Mouse (Mus musculus) bone marrow, adult 2 months (tissue): Measurements from ENCODE around the gene Zfp418. TPM values are rescaled to one million over a fixed set of nuclear protein-coding genes. Genes with fewer than 3 reads are reported as not detected.
"Not testable (repeated sequence)": the region's sequence is repeated elsewhere in the genome, so short reads cannot be mapped to it uniquely, and the experiment has no call there.

Source experiments
- H3K27ac ChIP-seq: fragments of 200-500 bp; 2 replicates; pipeline ENCODE4 v1.5.1; 2012; ENCODE audit warnings: low read depth, mild to moderate bottlenecking, control low read depth, inconsistent platforms, low read length; ENCODE audit not compliant: control insufficient read depth, poor library complexity, insufficient read depth
- H3K4me1 ChIP-seq: fragments of 200-500 bp; 2 replicates; pipeline ENCODE4 v1.6.1; 2011; ENCODE audit warnings: low read length; ENCODE audit not compliant: control insufficient read depth, insufficient read depth
- H3K4me3 ChIP-seq: fragments of 200-500 bp; replicated peaks from 2 replicates; pipeline ENCODE3; 2011; ENCODE audit warnings: mild to moderate bottlenecking, low read depth, low read length, control low read depth; ENCODE audit not compliant: control insufficient read depth
- CTCF ChIP-seq: fragments of 200-500 bp; IDR thresholded peaks from 2 replicates; pipeline ENCODE4 v1.5.1; 2011; ENCODE audit warnings: low read length, control low read depth; ENCODE audit not compliant: control insufficient read depth, insufficient read depth
- POLR2A ChIP-seq: fragments of 200-500 bp; IDR thresholded peaks from 2 replicates; pipeline ENCODE4 v1.6.1; 2011; ENCODE audit warnings: low read depth, mild to moderate bottlenecking, control low read depth, low read length, borderline replicate concordance; ENCODE audit not compliant: control insufficient read depth
- WGBS: fragments of 180-500 bp; shearing (Covaris S2); methylation state at CpG from one replicate; pipeline ENCODE4 v1.1.7; 2018; 5-methylcytosine and 5-hydroxymethylcytosine counted together
- polyA plus RNA-seq: library from polyadenylated mRNA; stranded (reverse); fragments of >200 nt; gene quantifications from 2 replicates; pipeline ENCODE4 v1.2.4, GENCODE M21; 2011; ENCODE audit warnings: low replicate concordance; ENCODE audit not compliant: missing spikeins, insufficient read depth, insufficient read length

Gene Zfp418
- not detected in 2 replicates for polyA plus RNA-seq

GRCm38 (mm10) chr7:7171227-7172147, at the start of gene Zfp418:
Zfp418 (plus strand) TSS chr7:7171330.
- TF ChIP-seq POLR2A = no peak
- no peak for TF ChIP-seq CTCF
- 2% methylated on average over 26 of the region's 26 CpGs for WGBS
- Histone ChIP-seq H3K27ac (no peak within 1 kb of the TSS), H3K4me1 (no peaks in the 10 kb centered on the region), H3K4me3 (peak within 1 kb of the TSS; percentile 81)

- Histone ChIP-seq H3K27ac (no peak overlapping the region), H3K4me1 (no peaks in the 10 kb centered on the region; the same call in 1 of the 2 replicates), H3K4me3 (no peak overlapping the region)
- 43% methylated on average over 6 of the region's 6 CpGs for WGBS
- TF ChIP-seq POLR2A (no peak), CTCF (no peak)
Observed at GRCm38 (mm10) chr7:7121602-7121980, 49.5 kb upstream of the Zfp418 start.

GRCm38 (mm10) chr7:7130491-7131124, 40.5 kb upstream of the Zfp418 start:
- H3K27ac ChIP-seq, H3K4me1 ChIP-seq, H3K4me3 ChIP-seq: not testable (repeated sequence)
- 87% methylated on average over 15 of the region's 15 CpGs for WGBS

GRCm38 (mm10) chr7:7132751-7133150, 38.4 kb upstream of the Zfp418 start:
- TF ChIP-seq CTCF = no peak
- no peak for TF ChIP-seq POLR2A
- no peaks in the 10 kb centered on the region; the same call in 1 of the 2 replicates for H3K4me1 ChIP-seq
- WGBS = 77% methylated on average over 8 of the region's 8 CpGs
- H3K27ac ChIP-seq = no peak overlapping the region
- H3K4me3 ChIP-seq = no peak overlapping the region

- Histone ChIP-seq H3K4me3 (peak within 1 kb of the TSS; percentile 63), H3K27ac (no peak within 1 kb of the TSS), H3K4me1 (no peaks in the 10 kb centered on the region; the same call in 1 of the 2 replicates)
- TF ChIP-seq CTCF = peak; percentile 24; the same call in 1 of the 2 replicates
- TF ChIP-seq POLR2A = no peak
- 3% methylated on average over 16 of the region's 16 CpGs for WGBS
Observed at GRCm38 (mm10) chr7:7136379-7136866, 34.7 kb upstream of the Zfp418 start, which contains the start of gene Zfp773. Zfp773 (minus strand) TSS chr7:7136755.

- no peak overlapping the region for H3K27ac ChIP-seq
- no peaks in the 10 kb centered on the region for H3K4me1 ChIP-seq
- no peak overlapping the region for H3K4me3 ChIP-seq
- WGBS = 75% methylated on average over 1 of the region's 1 CpGs
- TF ChIP-seq CTCF (no peak), POLR2A (no peak)
Observed at GRCm38 (mm10) chr7:7144215-7144614, 26.9 kb upstream of the Zfp418 start.

- 83% methylated on average over 15 of the region's 15 CpGs for WGBS
- H3K27ac ChIP-seq = no peak overlapping the region
- no peak for TF ChIP-seq POLR2A
- TF ChIP-seq CTCF = no peak
- H3K4me1 ChIP-seq = no peaks in the 10 kb centered on the region
- no peak overlapping the region for H3K4me3 ChIP-seq
Observed at GRCm38 (mm10) chr7:7145991-7146608, 25.0 kb upstream of the Zfp418 start.

- H3K4me3 ChIP-seq = no peak overlapping the region
- no peak for TF ChIP-seq POLR2A
- H3K4me1 ChIP-seq = no peaks in the 10 kb centered on the region
- no peak overlapping the region for H3K27ac ChIP-seq
- 81% methylated on average over 1 of the region's 1 CpGs for WGBS
Observed at GRCm38 (mm10) chr7:7185897-7186296, 14.8 kb downstream of the Zfp418 start.
